Mouse (Mus musculus) liver, postnatal 0 days (tissue): ENCODE data around the gene Sox30.

Experiments used
- CTCF ChIP-seq: sonication (generic); IDR thresholded peaks from 2 replicates; pipeline ENCODE4 v1.5.1; 2016; ENCODE audit warnings: antibody characterized with exemption, low read depth
- EP300 ChIP-seq: IDR thresholded peaks from 2 replicates; pipeline ENCODE4 v1.6.1; 2016; ENCODE audit warnings: antibody characterized with exemption, low read depth, mild to moderate bottlenecking

DNA sequence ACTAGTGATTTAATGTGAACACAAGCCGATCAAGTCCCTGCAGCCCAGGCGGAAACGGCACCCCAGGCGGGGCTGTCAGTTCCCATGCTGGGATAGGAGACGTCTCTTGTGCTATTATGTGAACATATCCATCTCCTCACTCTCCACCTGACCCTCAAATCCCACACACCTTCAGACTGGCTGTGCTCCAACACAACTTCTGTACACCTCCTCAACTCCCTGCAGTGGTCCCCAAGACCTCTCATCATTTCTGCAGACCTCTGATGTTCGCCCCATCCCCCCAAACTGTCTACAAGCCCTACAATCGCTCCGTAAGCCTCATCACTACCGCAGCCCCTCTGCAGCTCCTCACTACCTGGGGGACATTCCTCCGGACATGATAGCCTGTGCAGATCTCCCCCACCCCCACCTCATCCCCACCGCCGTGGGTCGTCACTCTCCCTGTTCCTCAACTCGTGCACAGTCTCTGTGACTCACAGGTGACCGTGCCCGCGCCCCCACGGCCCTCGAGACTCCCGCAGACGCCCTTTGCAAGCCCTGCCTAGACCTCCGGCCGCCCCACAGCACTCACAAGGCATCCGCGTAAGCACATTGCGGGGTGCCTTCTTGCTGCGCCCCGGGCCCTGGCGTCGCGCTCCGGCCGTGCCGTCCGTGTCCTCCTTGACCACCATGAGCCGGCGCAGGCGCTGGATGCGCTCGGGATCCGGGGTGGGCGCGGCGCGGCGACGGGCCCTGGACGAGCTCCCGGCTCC, 36.0 kb upstream of the Sox30 start:
- TF ChIP-seq EP300 = no peak
- TF ChIP-seq CTCF = no peak
